Mouse (Mus musculus): ENCODE measurements around the gene Lysmd4. TPM values are rescaled to one million over a fixed set of nuclear protein-coding genes. Genes with fewer than 3 reads are reported as not detected.

Lysmd4 gene
- polyA plus RNA-seq, 1 experiment from 2014 or later, result 8.5 TPM

DNA sequence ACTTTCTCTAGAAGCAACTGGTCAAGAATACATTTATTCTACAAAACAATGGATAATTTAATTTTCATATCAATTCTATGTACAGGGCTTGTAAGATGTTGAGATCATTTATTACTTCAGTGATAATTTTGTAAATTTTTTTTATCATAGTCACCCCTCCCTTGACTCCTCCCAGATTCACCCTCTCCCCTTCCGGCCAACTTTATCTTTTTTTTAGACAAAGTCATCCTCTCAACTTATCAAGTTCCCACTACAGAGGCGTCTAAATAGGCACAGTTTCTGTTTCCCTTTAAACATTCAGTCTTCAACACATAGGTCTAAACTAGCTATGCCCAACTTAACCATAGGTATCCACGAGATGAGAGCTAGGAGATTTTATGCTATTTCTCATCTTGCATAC lies 90.9 kb downstream of the Lysmd4 start:
- TF ChIP-seq EP300 (optimal IDR thresholded peaks at IDR 0.05) (no peak), CTCF (IDR thresholded peaks at IDR 0.05; ENCODE audit: low read depth) (no peak)
- no peak for ATAC-seq (ENCODE audit: low FRiP score, low TSS enrichment)
- DNase-seq (ENCODE audit: low spot score), result no peak
- Histone ChIP-seq H3K36me3 (ENCODE audit: control insufficient read depth, insufficient read depth, low read length) (no peaks in the 10 kb centered on the region), H3K4me2 (replicated peaks; ENCODE audit: low read depth) (no peak overlapping the region), H3K9ac (ENCODE audit: low read length) (no peak overlapping the region), H3K4me3 (ENCODE audit: low read depth, low read length) (no peak overlapping the region), H3K27ac (replicated peaks) (no peak overlapping the region), H3K9me3 (ENCODE audit: control insufficient read depth, low read length) (no peaks in the 10 kb centered on the region), H3K4me1 (replicated peaks; ENCODE audit: control insufficient read depth, insufficient read depth) (no peaks in the 10 kb centered on the region), H3K27me3 (ENCODE audit: control insufficient read depth, insufficient read depth, low read length) (no peaks in the 10 kb centered on the region)
- WGBS, result 89% methylated on average over 3 of the region's 3 CpGs

- no peaks in the 10 kb centered on the region for H3K36me3 ChIP-seq (ENCODE audit: control insufficient read depth, insufficient read depth, low read length)
- no peak overlapping the region for H3K9ac ChIP-seq (ENCODE audit: low read length)
- TF ChIP-seq EP300 (optimal IDR thresholded peaks at IDR 0.05) (no peak), CTCF (IDR thresholded peaks at IDR 0.05; ENCODE audit: low read depth) (no peak)
- no peaks in the 10 kb centered on the region for H3K9me3 ChIP-seq (ENCODE audit: control insufficient read depth, low read length)
- H3K4me2 ChIP-seq (replicated peaks; ENCODE audit: low read depth), result no peak overlapping the region
- no peaks in the 10 kb centered on the region for H3K4me1 ChIP-seq (replicated peaks; ENCODE audit: control insufficient read depth, insufficient read depth)
- H3K4me3 ChIP-seq (ENCODE audit: low read depth, low read length), result no peak overlapping the region
- H3K27ac ChIP-seq (replicated peaks), result no peak overlapping the region
- no peak for DNase-seq (ENCODE audit: low spot score)
- no peaks in the 10 kb centered on the region for H3K27me3 ChIP-seq (ENCODE audit: control insufficient read depth, insufficient read depth, low read length)
- ATAC-seq (ENCODE audit: low FRiP score, low TSS enrichment), result no peak
Measured at GRCm38 (mm10) chr7:67318697-67319096, 96.4 kb downstream of the Lysmd4 start.

- DNase-seq (ENCODE audit: low spot score) (no peak), ATAC-seq (ENCODE audit: low FRiP score, low TSS enrichment) (no peak)
- no peak overlapping the region for H3K4me2 ChIP-seq (replicated peaks; ENCODE audit: low read depth)
- H3K36me3 ChIP-seq (ENCODE audit: control insufficient read depth, insufficient read depth, low read length), result no peaks in the 10 kb centered on the region
- WGBS, result 80% methylated on average over 1 of the region's 1 CpGs
- no peaks in the 10 kb centered on the region for H3K4me1 ChIP-seq (replicated peaks; ENCODE audit: control insufficient read depth, insufficient read depth)
- no peak overlapping the region for H3K4me3 ChIP-seq (ENCODE audit: low read depth, low read length)
- H3K27me3 ChIP-seq (ENCODE audit: control insufficient read depth, insufficient read depth, low read length), result no peaks in the 10 kb centered on the region
- no peak overlapping the region for H3K27ac ChIP-seq (replicated peaks)
- H3K9ac ChIP-seq (ENCODE audit: low read length), result no peak overlapping the region
- no peaks in the 10 kb centered on the region for H3K9me3 ChIP-seq (ENCODE audit: control insufficient read depth, low read length)
- TF ChIP-seq CTCF (IDR thresholded peaks at IDR 0.05; ENCODE audit: low read depth), result no peak
- TF ChIP-seq EP300 (optimal IDR thresholded peaks at IDR 0.05), result no peak
Measured at GRCm38 (mm10) chr7:67320359-67320758, 98.0 kb downstream of the Lysmd4 start.

- 84% methylated on average over 7 of the region's 7 CpGs for WGBS
- Histone ChIP-seq H3K4me2 (replicated peaks; ENCODE audit: low read depth) (no peak overlapping the region), H3K4me1 (replicated peaks; ENCODE audit: control insufficient read depth, insufficient read depth) (no peaks in the 10 kb centered on the region), H3K27me3 (ENCODE audit: control insufficient read depth, insufficient read depth, low read length) (no peaks in the 10 kb centered on the region), H3K36me3 (ENCODE audit: control insufficient read depth, insufficient read depth, low read length) (no peaks in the 10 kb centered on the region), H3K4me3 (ENCODE audit: low read depth, low read length) (no peak overlapping the region), H3K9ac (ENCODE audit: low read length) (no peak overlapping the region), H3K9me3 (ENCODE audit: control insufficient read depth, low read length) (no peaks in the 10 kb centered on the region), H3K27ac (replicated peaks) (no peak overlapping the region)
- ATAC-seq (ENCODE audit: low FRiP score, low TSS enrichment) (no peak), DNase-seq (ENCODE audit: low spot score) (no peak)
- TF ChIP-seq EP300 (optimal IDR thresholded peaks at IDR 0.05), result no peak
- TF ChIP-seq CTCF (IDR thresholded peaks at IDR 0.05; ENCODE audit: low read depth), result no peak
Measured at GRCm38 (mm10) chr7:67342067-67342625, 119.8 kb downstream of the Lysmd4 start.

DNA sequence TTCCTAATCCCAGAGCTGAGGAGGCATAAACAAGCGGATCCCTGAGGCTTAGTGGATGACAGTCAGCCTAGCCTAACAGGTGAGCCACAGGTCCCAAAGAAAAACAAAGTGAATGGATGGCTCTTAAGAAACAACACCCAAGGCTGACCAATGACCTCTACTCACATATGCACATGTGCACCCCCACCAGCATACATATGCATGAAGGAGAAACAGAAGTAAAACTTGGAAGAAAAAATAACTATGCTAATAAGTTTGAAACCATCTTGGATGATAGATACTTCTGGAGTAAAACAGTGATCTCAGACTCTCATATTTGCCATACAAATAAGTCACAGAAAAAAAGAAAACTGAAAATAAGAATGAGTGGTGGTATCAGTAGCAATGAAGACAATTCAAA lies 122.1 kb downstream of the Lysmd4 start:
- TF ChIP-seq EP300 (optimal IDR thresholded peaks at IDR 0.05) (no peak), CTCF (IDR thresholded peaks at IDR 0.05; ENCODE audit: low read depth) (no peak)
- no peaks in the 10 kb centered on the region for H3K9me3 ChIP-seq (ENCODE audit: control insufficient read depth, low read length)
- ATAC-seq (ENCODE audit: low FRiP score, low TSS enrichment) (no peak), DNase-seq (ENCODE audit: low spot score) (no peak)
- H3K36me3 ChIP-seq (ENCODE audit: control insufficient read depth, insufficient read depth, low read length), result no peaks in the 10 kb centered on the region
- no peak overlapping the region for H3K4me2 ChIP-seq (replicated peaks; ENCODE audit: low read depth)
- no peak overlapping the region for H3K4me3 ChIP-seq (ENCODE audit: low read depth, low read length)
- H3K9ac ChIP-seq (ENCODE audit: low read length), result no peak overlapping the region
- H3K27ac ChIP-seq (replicated peaks), result no peak overlapping the region
- 85% methylated on average over 1 of the region's 1 CpGs for WGBS
- no peaks in the 10 kb centered on the region for H3K4me1 ChIP-seq (replicated peaks; ENCODE audit: control insufficient read depth, insufficient read depth)
- no peaks in the 10 kb centered on the region for H3K27me3 ChIP-seq (ENCODE audit: control insufficient read depth, insufficient read depth, low read length)

DNA sequence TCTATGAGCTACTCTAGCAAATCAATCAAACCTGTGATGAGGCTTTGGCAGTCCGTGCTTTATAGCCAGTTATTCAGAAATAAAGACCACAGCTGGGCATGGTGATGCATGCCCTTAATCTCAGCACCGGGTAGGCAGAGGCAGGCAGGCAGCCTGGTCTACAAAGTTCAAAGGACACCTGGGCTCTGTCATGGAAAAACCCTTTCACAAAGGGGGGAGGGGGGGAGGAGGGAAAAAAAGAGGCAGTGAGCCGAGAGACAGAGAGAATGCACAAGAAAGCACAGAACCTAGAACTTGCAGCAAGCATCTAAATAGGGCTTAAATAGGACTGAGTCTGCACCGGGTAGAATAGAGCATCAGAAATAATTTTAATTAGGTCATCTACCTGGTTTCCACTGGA lies 130.6 kb downstream of the Lysmd4 start:
- no peak for TF ChIP-seq CTCF (IDR thresholded peaks at IDR 0.05; ENCODE audit: low read depth)
- no peak for TF ChIP-seq EP300 (optimal IDR thresholded peaks at IDR 0.05)
- DNase-seq (ENCODE audit: low spot score) (no peak), ATAC-seq (ENCODE audit: low FRiP score, low TSS enrichment) (no peak)
- H3K9ac ChIP-seq (ENCODE audit: low read length), result no peak overlapping the region
- H3K4me2 ChIP-seq (replicated peaks; ENCODE audit: low read depth), result no peak overlapping the region
- no peaks in the 10 kb centered on the region for H3K36me3 ChIP-seq (ENCODE audit: control insufficient read depth, insufficient read depth, low read length)
- H3K27me3 ChIP-seq (ENCODE audit: control insufficient read depth, insufficient read depth, low read length), result no peaks in the 10 kb centered on the region
- no peak overlapping the region for H3K4me3 ChIP-seq (ENCODE audit: low read depth, low read length)
- H3K27ac ChIP-seq (replicated peaks), result no peak overlapping the region
- no peaks in the 10 kb centered on the region for H3K4me1 ChIP-seq (replicated peaks; ENCODE audit: control insufficient read depth, insufficient read depth)
- WGBS, result 74% methylated on average over 4 of the region's 4 CpGs
- H3K9me3 ChIP-seq (ENCODE audit: control insufficient read depth, low read length), result no peaks in the 10 kb centered on the region

All from stomach, postnatal 0 days (tissue).